Mouse (Mus musculus) liver (tissue): Measurements from ENCODE around the gene Mkrn1.
"Not testable (repeated sequence)": the region's sequence is repeated elsewhere in the genome, so short reads cannot be mapped to it uniquely, and the experiment has no call there.

ENCODE experiments used
- DNase-seq: peaks from one replicate; pipeline ENCODE4 v3.0.0-alpha.2; 2020; ENCODE audit warnings: mixed read lengths

Mkrn1 gene

DNA sequence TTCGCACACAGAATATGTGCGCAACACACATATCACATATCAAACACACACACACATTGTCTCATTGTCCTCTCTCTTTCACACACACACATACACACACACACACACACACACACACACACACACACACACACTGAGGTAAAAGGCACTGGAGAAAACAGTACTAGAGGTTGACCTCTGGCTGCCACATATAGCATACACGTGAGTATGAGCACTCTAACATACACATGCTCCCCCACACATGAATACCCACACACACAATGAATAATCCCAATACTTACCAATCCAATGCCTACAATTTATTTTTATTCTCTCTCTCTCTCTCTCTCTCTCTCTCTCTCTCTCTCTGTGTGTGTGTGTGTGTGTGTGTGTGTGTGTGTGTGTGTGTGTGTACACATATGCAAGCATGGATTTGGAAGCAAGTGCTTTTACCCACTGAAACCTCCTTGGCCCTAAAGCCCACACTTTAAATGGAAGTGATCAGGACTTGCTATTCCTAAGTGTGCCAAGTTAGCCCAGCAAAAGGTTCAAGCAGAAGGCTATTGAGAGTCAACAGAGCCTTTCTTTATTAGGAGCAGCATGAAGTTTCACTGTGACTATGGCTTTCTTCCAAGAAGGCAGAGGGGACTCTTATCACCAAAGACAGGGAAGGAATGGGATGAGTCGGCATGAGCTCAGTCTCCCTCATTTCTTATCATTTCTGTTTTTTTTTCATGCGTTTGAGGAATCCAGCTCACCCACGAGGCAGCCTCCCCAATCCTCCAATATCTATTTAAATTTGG is 8.9 kb upstream of the Mkrn1 start:
- peak; percentile 71 for DNase-seq

GRCm38 (mm10) chr6:39427276-39428003 is 7.2 kb upstream of the Mkrn1 start:
- DNase-seq: no peak

DNA sequence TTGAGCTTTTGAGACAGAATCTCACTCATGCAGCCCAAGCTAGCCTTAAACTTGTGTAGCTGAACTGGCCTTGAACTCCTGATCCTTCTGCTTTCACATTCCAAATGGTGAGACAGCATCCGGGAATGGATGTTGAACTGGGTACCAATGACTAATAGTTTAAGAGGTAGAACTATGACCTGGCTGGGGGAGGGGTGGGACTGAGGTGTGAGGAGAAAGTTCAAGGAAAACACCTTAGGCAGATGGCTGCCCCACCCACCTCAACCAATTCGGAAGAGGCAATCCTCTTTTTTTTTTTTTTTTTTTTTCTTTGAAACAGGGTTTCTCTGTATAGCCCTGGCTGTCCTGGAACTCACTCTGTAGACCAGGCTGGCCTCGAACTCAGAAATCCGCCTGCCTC is 6.5 kb upstream of the Mkrn1 start:
- peak; percentile 74 for DNase-seq

DNA sequence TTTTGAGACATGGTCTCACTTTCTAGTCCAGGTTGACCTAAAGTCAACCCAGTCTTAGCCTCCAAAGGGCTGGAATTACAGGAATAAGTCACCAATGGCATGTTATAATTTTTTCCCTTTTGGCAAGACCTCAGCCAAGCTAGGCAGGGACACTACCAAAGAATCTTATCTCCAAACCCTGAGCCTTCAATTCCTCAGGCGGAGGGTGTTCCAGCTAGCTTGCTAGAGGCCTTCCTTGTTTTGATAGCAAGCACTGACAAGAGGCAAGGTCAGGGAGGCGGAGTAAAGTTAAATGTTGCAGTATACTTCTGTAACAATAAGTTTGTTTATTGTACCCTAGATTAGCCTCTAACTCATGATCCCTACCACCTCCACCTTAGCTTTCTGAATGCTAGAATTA is 4.9 kb upstream of the Mkrn1 start:
- peak; percentile 76 for DNase-seq

DNA sequence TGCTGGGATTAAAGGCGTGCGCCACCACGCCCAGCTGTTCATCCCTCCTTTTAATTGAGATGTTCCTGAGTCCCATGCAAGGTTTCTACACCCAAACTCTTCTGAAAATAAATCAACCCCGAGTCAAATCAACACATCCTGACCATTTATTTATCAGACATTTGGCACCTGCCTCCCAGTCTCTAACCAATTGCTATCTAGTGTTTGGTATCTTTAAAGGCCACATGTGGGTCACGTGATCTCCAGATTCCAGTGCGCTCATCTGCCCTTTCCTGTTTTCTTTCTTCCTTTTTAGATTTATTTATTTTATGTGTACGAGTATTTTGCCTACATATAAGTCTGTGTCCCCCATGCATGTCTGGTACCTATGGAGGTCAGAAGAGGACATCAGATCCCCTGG is 3.4 kb upstream of the Mkrn1 start:
- DNase-seq: peak; percentile 59

GRCm38 (mm10) chr6:39423130-39423551 is 2.9 kb upstream of the Mkrn1 start:
- DNase-seq: peak; percentile 61

DNA sequence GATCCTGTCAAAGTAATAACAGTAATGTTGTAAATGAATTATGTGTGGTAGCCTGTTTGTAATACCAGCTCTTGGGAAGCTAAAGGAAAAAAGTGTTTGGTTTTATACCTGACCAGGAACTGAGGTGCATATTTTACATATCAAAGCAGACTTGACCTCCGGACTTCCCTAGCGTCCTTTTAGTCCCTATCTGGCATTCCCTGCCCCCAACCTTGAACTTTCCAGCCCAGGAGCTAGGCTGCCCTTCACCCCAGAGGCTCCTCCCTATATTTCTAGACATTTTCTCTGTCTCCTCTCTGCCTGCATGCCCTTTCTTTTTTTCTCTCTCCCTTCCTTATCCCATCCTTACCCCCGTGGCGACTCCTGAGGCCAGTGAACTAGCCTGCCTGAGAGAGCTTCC is 605 bp upstream of the Mkrn1 start:
- no peak for DNase-seq

- DNase-seq: no peak
Observed at GRCm38 (mm10) chr6:39419386-39419850, 844 bp downstream of the Mkrn1 start.

DNA sequence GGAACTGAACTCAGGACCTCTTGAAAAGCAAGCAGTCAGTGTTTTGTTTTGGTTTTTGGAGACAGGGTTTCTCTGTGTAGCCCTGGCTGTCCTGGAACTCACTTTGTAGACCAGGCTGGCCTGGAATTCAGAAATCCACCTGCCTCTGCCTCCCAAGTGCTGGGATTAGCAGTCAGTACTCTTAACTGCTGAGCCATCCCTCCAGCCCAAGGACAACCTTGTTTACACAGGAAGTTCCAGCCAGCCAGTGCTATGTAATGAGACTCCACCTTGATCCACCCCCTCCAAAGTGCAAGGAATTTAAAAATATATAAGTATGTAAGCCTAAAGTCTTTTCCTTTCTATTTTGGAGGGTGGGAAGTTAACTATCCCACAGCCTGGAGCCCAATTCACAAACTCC is 3.6 kb downstream of the Mkrn1 start:
- not testable (repeated sequence) for DNase-seq

DNA sequence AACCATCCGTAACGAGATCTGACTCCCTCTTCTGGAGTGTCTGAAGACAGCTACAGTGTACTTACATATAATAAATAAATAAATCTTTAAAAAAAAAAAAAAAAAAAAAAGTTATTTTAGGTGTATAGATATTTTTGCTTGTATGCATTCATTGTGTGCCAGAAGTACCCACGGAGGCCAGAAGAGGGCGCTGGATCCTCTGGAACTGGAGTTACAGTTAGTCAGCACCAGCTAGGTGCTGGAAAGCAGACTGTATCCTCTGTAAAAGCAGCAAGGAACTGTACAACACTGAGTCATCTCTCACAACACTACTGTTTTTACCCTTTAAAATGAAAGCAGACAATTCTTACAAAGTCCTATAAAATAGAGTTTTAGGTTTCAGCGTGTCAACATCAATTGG is 4.5 kb downstream of the Mkrn1 start:
- DNase-seq: peak; percentile 87

- DNase-seq: no peak
Observed at GRCm38 (mm10) chr6:39414106-39414505, 6.2 kb downstream of the Mkrn1 start.

DNA sequence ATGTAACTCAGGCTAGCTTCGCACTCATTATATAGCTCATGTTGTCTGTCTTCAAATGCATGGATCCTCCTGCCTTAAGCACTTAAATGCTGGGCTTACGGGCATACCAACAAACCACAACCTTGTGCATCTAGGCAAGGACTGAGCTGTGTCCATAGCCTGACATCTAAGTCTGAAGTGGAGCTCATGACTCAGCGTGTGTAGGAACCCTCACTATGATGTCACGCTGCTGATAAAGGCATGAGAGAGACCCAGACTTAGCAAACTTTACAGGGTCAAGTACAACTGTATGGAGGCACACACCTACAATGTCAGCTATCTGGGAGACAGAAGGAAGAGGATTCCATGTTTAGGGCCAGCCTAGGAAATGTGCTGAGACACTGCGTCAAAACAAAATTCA is 13.8 kb downstream of the Mkrn1 start:
- no peak for DNase-seq

DNA sequence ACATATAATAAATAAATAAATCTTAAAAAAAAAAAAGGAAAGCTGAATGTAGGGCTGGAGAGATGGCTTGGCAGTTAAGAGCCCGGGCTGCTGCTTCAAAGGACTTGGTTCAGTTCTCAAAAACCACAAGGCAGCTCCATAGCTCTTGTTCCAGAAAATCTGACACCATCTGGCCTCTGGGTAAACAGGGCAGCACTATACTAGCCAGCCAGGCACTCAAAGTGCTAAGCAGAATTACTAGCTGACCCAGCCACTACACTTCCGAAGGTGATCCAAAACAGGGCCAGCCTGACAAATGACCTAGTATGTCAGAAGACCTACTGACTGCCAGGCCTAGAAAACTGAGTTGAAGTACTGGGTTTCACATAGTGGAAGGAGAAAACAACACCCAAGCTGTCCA is 17.1 kb downstream of the Mkrn1 start:
- DNase-seq: no peak

GRCm38 (mm10) chr6:39400343-39400742 is 19.9 kb downstream of the Mkrn1 start:
- DNase-seq: no peak

GRCm38 (mm10) chr6:39398342-39398741 is 21.9 kb downstream of the Mkrn1 start:
- no peak for DNase-seq

GRCm38 (mm10) chr6:39397046-39397445 is 23.2 kb downstream of the Mkrn1 start:
- DNase-seq: no peak

- no peak for DNase-seq
Observed at GRCm38 (mm10) chr6:39395916-39396315, 24.3 kb downstream of the Mkrn1 start.

DNA sequence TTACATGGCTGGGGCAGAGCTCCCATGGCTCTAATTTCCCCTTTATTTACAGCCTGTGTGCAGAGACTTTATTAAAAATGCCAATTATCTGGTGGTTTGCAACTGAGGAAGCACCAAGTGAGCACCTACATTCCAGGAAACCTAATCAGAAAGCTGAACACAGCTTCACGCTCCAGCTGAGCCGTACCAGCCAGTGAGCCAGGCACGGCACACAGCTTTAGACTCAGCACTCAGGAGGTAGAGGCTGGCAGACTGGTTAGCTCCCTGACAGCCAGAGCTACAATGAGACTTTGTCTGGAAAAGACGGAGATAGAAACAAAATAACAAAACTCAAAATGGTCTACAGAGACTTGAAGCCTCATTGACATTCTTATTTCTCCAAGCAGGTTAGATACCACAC is 24.8 kb downstream of the Mkrn1 start:
- no peak for DNase-seq

DNA sequence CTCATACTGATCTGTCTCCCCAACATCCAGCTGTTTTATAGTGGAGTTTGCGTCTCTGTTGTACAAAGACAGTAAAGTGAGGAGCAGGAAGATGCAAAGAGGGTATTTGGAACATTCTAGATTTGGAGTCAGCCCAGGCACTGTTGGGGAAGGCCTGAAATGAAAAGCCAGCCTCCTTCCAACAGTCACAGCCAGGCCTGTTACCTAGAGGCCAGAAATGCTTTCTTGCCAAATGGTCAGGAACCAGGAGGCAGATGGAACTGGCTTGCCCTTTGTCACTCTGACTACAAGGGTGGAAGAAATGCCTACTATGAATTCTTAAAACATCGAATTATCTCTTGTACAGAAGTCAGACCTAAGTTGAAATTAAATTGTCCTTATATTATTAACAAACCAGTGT is 30.3 kb downstream of the Mkrn1 start:
- DNase-seq: no peak

GRCm38 (mm10) chr6:39381125-39381880 is 39.0 kb downstream of the Mkrn1 start, which contains the start of gene Rab19:
Gene Rab19, plus strand, starts transcription at chr6:39381175.
- no peak for DNase-seq

GRCm38 (mm10) chr6:39380276-39380675 is 40.0 kb downstream of the Mkrn1 start:
- DNase-seq: no peak

- DNase-seq: no peak
Observed at GRCm38 (mm10) chr6:39379749-39380148, 40.5 kb downstream of the Mkrn1 start.

DNA sequence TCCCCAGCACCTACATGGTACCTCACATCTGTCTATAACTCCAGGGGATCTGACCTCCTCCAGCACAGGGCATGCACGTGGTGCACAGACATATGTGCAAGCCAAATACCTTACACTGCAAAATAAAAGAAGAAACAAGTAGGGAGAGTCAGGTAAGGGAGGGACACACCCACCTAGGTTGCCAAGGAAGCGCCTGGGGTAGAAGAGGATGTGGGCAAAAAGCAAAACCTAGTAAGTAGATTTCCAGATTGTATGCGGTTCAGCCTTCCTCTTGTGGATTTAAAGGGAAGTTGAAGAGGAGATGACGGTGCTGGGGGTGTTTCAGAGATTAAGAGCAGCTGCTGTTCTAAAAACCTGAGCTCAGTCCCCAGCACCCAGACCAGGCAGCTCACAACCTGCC is 41.0 kb downstream of the Mkrn1 start:
- no peak for DNase-seq
